Mouse (Mus musculus) left cerebral cortex, adult 2 months (tissue): Measurements from ENCODE around the gene Dock1. TPM values are rescaled to one million over a fixed set of nuclear protein-coding genes. Genes with fewer than 3 reads are reported as not detected.
A peak's percentile ranks its signal among the peaks of the same experiment; 100 is the strongest.

Source experiments
- DNase-seq, 2 experiments: peaks; one replicate each; pipeline ENCODE4 v3.0.0; 2021 to 2022; ENCODE audit warnings: low spot score in 2 of 2, mixed read lengths in 1 of 2; ENCODE audit errors: extremely low spot score in 1 of 2
- H3K27ac ChIP-seq: fragments of 200-600 bp; 2 replicates; pipeline ENCODE4 v1.8.1; 2022
- H3K4me3 ChIP-seq: fragments of 200-600 bp; 2 replicates; pipeline ENCODE4 v1.8.1; 2022
- CTCF ChIP-seq: fragments of 200-600 bp; IDR thresholded peaks from 2 replicates; pipeline ENCODE4 v1.8.1; 2022; ENCODE audit warnings: antibody characterized with exemption, mild to moderate bottlenecking, moderate library complexity
- intact Hi-C: fragments of 180-260 bp; cut with DNase I; formaldehyde crosslinking; loops from one replicate; pipeline ENCODE4 v1.15.1; 2025
- total RNA-seq, 2 experiments: library from RNA; stranded (reverse); gene quantifications; 2 replicates each; pipeline ENCODE4 v1.2.3; 2021

The Dock1 gene
- total RNA-seq, 2 experiments from 2014 or later, result 21.7 to 22.4 TPM

GRCm38 (mm10) chr7:134772363-134772762, 101.9 kb downstream of the Dock1 start:
- no peak for TF ChIP-seq CTCF
- intact Hi-C loops, result loop anchor here (10.0 kb wide), 1 partner anchor 388 kb away; the partner anchor contains the start of gene D7Ertd443e

GRCm38 (mm10) chr7:134772867-134773590, 102.6 kb downstream of the Dock1 start:
- Histone ChIP-seq H3K27ac (no peak overlapping the region), H3K4me3 (no peak overlapping the region)
- no peak for TF ChIP-seq CTCF
- intact Hi-C loops, result loop anchor here (10.0 kb wide), 1 partner anchor 388 kb away; the partner anchor contains the start of gene D7Ertd443e
- no peak for DNase-seq

More at GRCm38 (mm10) chr7:134772363-134772762, 101.9 kb downstream of the Dock1 start:
- no peak for DNase-seq
- no peak overlapping the region for H3K27ac ChIP-seq
- no peak overlapping the region for H3K4me3 ChIP-seq

GRCm38 (mm10) chr7:134773761-134774415, 103.4 kb downstream of the Dock1 start:
- intact Hi-C loops, result loop anchor here (2.0 to 10.0 kb wide), 2 partner anchors 47 to 389 kb away; partner anchors contain the start of gene D7Ertd443e
- no peak for TF ChIP-seq CTCF
- H3K4me3 ChIP-seq, result no peak overlapping the region
- H3K27ac ChIP-seq, result no peak overlapping the region; the same call in 1 of the 2 replicates
- no peak for DNase-seq

- intact Hi-C loops, result loop anchor here (2.0 to 10.0 kb wide), 3 partner anchors 48 to 390 kb away; partner anchors contain the start of genes D7Ertd443e and Fam196a
Observed at GRCm38 (mm10) chr7:134774468-134775162, 104.2 kb downstream of the Dock1 start.

GRCm38 (mm10) chr7:134775671-134776070, 105.2 kb downstream of the Dock1 start:
- H3K27ac ChIP-seq, result no peak overlapping the region; the same call in 1 of the 2 replicates
- intact Hi-C loops, result loop anchor here (2.0 to 10.0 kb wide), 3 partner anchors 49 to 391 kb away; partner anchors contain the start of genes D7Ertd443e and Fam196a
- no peak overlapping the region for H3K4me3 ChIP-seq
- DNase-seq, result peak; percentile 61 to 67
- no peak for TF ChIP-seq CTCF

More at GRCm38 (mm10) chr7:134774468-134775162, 104.2 kb downstream of the Dock1 start:
- peak; percentile 25 to 48 for DNase-seq
- H3K27ac ChIP-seq, result peak overlapping the region; percentile 45; the same call in 1 of the 2 replicates
- TF ChIP-seq CTCF, result no peak
- no peak overlapping the region for H3K4me3 ChIP-seq

GRCm38 (mm10) chr7:134776306-134776705, 105.9 kb downstream of the Dock1 start:
- TF ChIP-seq CTCF, result no peak
- Histone ChIP-seq H3K4me3 (no peak overlapping the region), H3K27ac (no peak overlapping the region; the same call in 1 of the 2 replicates)
- no peak for DNase-seq
- intact Hi-C loops, result loop anchor here (5.0 to 10.0 kb wide), 2 partner anchors 161 to 392 kb away; partner anchors contain the start of genes D7Ertd443e and Fam196a

GRCm38 (mm10) chr7:134779761-134780160, 109.3 kb downstream of the Dock1 start:
- TF ChIP-seq CTCF, result no peak
- intact Hi-C loops, result loop anchor here (5.0 to 10.0 kb wide), 2 partner anchors 158 to 395 kb away; partner anchors contain the start of genes D7Ertd443e and Fam196a
- no peak for DNase-seq

GRCm38 (mm10) chr7:134787110-134787509, 116.7 kb downstream of the Dock1 start:
- no peak for DNase-seq
- Histone ChIP-seq H3K4me3 (no peak overlapping the region), H3K27ac (no peak overlapping the region)
- no peak for TF ChIP-seq CTCF
- intact Hi-C loops, result no loop called here

More at GRCm38 (mm10) chr7:134779761-134780160, 109.3 kb downstream of the Dock1 start:
- Histone ChIP-seq H3K4me3 (no peak overlapping the region), H3K27ac (no peak overlapping the region)

- H3K4me3 ChIP-seq, result no peak overlapping the region
- no peak for TF ChIP-seq CTCF
- H3K27ac ChIP-seq, result no peak overlapping the region
- DNase-seq, result no peak
- intact Hi-C loops, result no loop called here
Observed at GRCm38 (mm10) chr7:134794889-134795288, 124.4 kb downstream of the Dock1 start.

- TF ChIP-seq CTCF, result no peak
- intact Hi-C loops, result no loop called here
Observed at GRCm38 (mm10) chr7:134800079-134800478, 129.6 kb downstream of the Dock1 start.

GRCm38 (mm10) chr7:134804422-134804821, 134.0 kb downstream of the Dock1 start:
- no peak overlapping the region for H3K4me3 ChIP-seq
- H3K27ac ChIP-seq, result no peak overlapping the region
- intact Hi-C loops, result no loop called here
- no peak for TF ChIP-seq CTCF
- no peak for DNase-seq

More at GRCm38 (mm10) chr7:134800079-134800478, 129.6 kb downstream of the Dock1 start:
- peak; percentile 26 to 42 for DNase-seq
- Histone ChIP-seq H3K27ac (no peak overlapping the region), H3K4me3 (no peak overlapping the region)
